Mouse (Mus musculus) layer of hippocampus, adult 9-11 months (tissue): ENCODE measurements around the gene Col16a1.

ENCODE experiments used
- DNase-seq: peaks from one replicate; pipeline ENCODE4 v3.0.0; 2022

Gene Col16a1

GRCm38 (mm10) chr4:130048203-130048479 lies 501 bp downstream of the Col16a1 start:
- no peak for DNase-seq

DNA sequence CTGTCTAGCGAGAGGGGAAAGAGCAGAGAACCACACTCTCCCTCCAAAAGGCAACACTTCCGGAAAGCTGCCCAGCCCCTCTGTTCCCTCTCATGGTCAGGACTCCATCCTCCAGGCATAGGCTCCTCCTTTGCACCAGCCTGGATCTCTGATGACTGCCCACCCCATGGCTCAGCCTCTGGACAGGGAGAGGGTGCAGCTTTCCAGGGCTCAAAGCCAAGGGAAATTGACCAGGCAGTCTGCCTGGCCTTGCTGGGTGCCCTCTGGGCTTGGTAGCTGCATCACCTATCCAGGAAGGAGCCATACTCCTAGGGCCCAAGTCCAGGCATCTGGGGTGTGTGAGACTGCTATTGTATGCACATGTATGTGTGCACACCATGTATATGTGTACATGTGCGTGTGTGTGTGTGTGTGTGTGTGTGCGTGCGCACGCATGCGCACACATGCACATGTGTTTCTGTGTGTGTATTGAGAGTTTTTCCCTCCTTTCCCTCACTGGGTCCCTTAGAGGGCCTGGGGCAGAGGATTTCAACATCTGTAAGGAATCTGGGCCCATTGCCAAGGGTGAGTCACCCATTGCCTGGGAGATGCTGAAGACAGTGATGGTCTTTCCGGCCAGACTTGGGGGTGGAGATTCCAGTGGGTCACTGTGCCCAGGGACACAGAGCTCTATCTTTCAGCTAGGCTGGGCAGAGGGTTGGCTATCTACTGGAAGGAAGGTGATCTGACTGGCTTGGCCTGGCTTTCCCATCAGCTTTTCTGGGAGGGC lies 2.6 kb downstream of the Col16a1 start:
- DNase-seq: no peak

- no peak for DNase-seq
Observed at GRCm38 (mm10) chr4:130052283-130052682, 4.6 kb downstream of the Col16a1 start.

- no peak for DNase-seq
Observed at GRCm38 (mm10) chr4:130053111-130053510, 5.5 kb downstream of the Col16a1 start.

GRCm38 (mm10) chr4:130054727-130055126 lies 7.1 kb downstream of the Col16a1 start:
- DNase-seq: peak; percentile 56

- no peak for DNase-seq
Observed at GRCm38 (mm10) chr4:130055160-130056010, 7.7 kb downstream of the Col16a1 start.

- DNase-seq: no peak
Observed at GRCm38 (mm10) chr4:130056011-130056322, 8.3 kb downstream of the Col16a1 start.

DNA sequence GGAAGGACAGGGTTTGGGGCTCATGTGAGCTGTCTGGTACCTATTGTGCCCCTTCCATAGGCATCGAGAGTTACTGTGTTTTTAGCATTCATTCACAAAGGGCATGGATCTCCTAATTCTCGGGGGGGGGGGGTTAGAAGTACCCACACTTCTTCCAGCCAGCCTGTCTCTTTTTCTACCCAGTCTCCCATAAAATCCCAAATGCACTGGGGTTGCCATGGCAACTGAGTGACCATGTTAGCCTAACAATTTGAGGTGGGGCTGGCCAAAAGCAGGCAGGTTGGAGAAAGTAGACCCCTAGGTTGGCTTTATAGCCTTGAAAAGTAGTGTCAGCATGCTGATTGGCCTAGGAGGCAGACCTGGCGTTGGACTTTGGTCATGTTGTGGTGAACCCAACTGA lies 8.8 kb downstream of the Col16a1 start:
- DNase-seq: no peak

DNA sequence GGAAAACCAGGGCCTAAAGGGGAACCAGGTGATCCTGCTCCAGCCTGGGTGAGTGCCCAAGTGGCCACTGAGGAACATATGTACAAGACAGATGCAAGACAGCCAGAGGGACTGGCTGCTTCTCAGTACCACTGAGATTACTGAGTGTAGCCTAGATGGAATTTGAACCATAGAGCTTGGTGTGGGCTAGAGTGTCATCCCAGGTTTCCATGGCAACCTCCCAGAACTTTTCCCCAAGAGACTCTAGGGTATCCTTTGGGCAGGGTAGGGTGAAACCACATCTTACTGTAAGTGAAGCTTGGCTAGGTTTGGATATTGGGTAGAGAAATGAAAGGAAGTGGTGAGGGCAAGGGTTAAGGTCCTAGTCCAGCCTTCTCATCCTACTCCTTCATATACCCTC lies 13.3 kb downstream of the Col16a1 start:
- no peak for DNase-seq

DNA sequence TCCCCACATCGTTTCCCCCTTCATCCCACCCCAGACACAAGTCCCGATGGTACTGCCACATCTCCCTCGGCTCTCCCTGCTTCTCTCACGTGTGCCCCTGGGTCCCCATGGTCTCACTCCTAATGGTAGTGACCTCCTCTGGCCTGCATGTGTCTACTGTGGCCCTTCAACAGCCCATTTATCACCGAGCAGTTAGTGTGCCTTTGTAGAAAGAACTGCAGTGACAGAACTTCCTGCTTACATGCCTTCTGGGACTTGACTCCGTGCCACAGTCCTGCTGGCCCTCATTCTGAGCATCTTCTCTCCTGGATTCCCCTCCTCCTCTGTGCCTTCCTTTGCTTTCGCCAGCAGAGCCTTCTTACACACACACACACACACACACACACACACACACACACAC lies 15.6 kb downstream of the Col16a1 start:
- DNase-seq: no peak

GRCm38 (mm10) chr4:130066816-130067215 lies 19.2 kb downstream of the Col16a1 start:
- DNase-seq: no peak

GRCm38 (mm10) chr4:130070523-130070922 lies 22.9 kb downstream of the Col16a1 start:
- no peak for DNase-seq

- no peak for DNase-seq
Observed at GRCm38 (mm10) chr4:130071758-130072157, 24.1 kb downstream of the Col16a1 start.

GRCm38 (mm10) chr4:130073367-130073766 lies 25.7 kb downstream of the Col16a1 start:
- DNase-seq: no peak

DNA sequence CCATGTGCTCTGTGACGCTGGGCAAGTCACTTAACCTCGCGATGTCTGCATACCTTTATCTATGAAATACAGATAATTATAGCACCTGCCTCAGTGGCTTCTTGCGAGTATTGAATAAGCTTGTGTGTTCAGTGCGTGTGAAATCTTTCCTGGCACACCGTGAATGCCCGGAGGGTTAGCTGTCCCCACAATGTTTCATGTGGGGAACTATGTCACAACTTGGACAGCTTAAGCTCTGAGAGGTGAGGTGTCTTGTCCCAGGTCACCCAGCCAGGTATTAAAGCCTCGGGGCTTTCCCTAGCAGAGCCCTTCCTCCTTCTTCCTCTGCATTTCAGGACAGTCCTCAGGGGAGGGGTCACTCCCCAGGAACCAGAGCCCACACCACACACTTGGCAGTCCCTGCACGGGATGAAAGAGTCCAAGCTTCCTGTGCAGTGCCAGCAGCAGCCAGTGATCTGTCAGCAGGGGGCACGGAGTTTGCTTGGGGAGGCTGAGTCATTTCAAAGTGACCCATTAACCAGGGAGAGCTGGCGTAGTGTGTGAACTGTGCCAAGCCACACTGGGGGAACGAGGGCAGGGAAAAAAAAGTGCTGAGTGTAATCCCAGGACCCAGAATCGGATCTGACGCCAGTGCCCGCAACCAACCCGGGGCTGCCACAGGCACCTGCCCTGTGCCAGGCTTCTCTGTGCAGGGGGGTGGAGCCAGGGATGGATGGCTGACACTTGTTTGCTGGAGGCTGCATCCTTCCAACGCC lies 27.3 kb downstream of the Col16a1 start:
- peak; percentile 49 for DNase-seq

DNA sequence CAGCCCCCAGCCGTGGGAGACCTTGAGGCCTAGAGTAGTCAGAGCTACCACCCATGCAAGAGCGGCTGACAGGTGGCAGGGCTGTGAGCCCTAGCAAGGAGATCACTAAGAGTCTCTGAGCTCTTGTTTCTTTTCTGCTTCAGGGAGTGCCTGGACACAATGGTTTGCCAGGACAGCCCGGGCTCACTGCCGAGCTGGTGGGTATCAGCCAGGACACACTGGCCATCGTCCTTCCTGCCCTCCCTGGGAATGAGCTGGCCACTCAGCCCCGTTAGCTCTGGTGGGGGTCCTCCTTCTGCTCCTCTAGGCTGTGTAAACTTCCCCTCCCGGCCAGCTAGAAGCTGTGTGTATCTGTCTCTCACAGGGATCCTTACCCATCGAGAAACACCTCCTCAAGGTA lies 29.2 kb downstream of the Col16a1 start:
- no peak for DNase-seq

DNA sequence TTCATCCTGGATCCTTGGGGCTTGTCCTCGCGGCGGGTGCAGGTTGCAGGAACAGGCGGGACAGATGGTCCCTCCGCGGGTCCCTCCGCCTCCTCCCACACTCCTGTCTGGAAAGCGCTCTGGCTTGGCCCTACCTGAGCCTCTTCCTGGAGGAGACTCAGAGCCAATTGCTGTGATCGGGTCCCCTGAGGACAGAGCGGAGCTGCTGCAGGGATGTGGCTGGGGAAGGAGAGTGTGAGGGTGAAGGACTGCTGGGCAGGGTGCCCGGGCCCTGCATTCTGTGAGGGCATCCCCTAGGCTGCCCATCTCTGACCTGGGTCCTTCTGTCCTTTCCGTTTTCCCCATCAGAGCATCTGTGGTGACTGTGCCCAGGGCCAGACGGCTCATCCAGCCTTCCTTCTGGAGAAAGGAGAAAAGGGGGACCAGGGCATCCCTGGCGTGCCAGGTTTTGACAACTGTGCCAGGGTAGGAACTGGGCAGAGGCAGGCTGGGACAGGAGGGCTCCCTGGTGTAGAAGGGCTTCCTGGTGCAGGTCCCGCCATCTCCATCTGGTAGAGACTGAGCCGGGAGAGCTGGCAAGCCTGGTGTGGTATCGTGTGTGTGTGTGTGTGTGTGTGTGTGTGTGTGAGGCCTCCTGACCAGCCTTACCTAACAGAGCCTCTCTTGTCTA lies 31.3 kb downstream of the Col16a1 start:
- DNase-seq: peak; percentile 45

- DNase-seq: no peak
Observed at GRCm38 (mm10) chr4:130079521-130079920, 31.9 kb downstream of the Col16a1 start.

DNA sequence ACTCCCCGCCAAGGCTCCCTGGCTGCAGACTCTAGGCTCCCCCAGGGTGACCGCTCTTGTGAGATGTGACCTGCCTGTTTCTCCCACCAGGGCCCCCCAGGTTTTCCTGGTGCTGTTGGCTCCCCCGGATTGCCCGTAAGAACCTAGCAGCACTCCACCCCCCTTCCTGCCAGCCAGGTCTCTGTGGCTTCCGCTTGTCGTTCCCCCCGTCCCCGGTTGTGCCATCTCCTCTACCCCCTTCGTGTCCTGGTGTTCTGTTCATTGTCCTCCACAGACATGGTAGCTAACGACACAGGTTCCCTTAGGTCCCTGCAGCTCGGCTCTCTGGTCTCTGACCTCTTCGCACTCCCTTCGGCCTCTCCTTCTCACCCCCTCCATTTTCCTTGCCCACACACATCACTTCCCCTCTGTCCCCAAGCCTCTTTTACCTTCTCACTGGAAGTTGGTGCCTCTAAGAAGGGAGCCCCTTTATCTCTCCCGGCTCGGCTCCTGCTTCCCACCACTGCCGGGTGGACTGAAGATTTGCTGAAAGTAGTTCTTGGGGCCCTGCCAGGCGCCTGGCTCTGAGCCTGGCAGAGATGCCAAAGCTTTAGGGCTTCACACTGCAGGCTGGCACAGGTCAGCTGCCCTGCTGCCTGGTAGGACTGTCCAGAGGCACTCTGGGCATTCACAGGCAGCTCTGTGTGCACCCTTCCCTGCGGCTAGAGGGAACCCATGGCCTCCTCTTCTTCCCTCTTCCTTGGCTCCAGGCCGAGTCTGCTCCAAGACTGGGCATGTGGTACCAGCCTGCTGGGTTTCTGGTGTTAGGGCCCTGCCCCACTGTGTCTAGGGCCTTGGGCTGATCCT lies 33.9 kb downstream of the Col16a1 start:
- DNase-seq: peak; percentile 63

DNA sequence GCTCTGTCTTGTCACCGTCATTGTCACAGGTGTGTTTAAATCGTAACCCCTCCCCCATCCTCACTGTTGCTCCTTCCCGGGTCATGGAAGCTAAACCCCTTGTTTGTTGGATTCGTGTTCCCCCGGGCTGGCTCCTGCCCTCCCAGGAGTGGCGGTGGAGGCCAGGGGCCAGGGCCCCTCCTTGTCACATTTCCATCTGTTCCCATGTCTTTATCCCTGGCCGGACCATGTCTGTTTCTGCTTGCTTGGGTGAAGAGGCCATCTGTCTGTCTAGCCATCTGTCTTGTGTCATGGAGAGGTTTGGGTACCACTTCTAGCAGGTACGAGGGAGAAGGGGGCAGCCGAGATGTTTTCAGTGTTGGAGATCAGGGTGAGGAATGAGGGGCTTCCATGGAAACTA lies 34.6 kb downstream of the Col16a1 start:
- no peak for DNase-seq

DNA sequence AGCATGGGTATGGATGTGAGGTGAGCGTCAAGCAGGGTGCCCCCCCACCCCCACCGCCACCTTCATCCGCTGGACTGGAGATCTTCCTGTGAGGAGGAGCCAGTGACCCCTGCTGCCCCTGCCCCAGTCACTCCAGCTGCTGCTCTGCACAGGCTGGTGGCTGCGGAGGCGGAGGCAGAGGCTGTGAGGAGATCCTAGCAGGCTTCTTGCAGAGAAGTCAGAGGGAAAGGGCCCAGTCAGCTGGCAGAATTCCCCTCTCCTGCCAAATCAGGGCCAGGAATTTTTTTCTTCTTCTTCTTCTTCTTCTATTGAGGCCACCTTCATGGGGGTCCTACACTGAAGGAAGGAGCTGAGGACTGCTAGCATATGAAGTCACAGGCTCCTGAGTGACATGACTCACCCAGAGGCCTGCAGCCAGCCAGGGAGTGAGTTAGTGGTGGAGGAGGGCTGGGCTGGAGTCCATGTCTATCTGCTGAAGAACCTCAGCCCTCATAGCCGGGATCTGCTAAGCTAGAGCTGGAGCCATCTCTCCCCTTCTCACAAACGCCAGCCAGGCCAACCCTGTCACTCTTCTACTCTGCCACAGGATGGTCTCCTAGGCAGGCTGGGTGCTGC lies 36.8 kb downstream of the Col16a1 start:
- no peak for DNase-seq
